Mouse (Mus musculus): ENCODE data around the gene Actl11. TPM values are rescaled to one million over a fixed set of nuclear protein-coding genes. Genes with fewer than 3 reads are reported as not detected.

Actl11 gene
- not detected for total RNA-seq (2021)

- DNase-seq: no peak
These were observed at the start of gene Actl11 for GRCm38 (mm10) chr9:107928169-107928568. Gene Actl11 (plus strand): TSS chr9:107928469.

GRCm38 (mm10) chr9:107880411-107880810 is 47.9 kb upstream of the Actl11 start:
- DNase-seq: no peak

- DNase-seq: peak; percentile 83
These were observed 40.4 kb upstream of the Actl11 start, which contains the start of gene Mon1a for GRCm38 (mm10) chr9:107887804-107888266. Gene Mon1a (plus strand): TSS chr9:107888151.

- no peak for DNase-seq
These were observed 39.9 kb upstream of the Actl11 start for GRCm38 (mm10) chr9:107888267-107888850.

GRCm38 (mm10) chr9:107890260-107890659 is 38.0 kb upstream of the Actl11 start:
- no peak for DNase-seq

- no peak for DNase-seq
These were observed 37.2 kb upstream of the Actl11 start for GRCm38 (mm10) chr9:107891023-107891422.

GRCm38 (mm10) chr9:107898563-107898962 is 29.7 kb upstream of the Actl11 start:
- no peak for DNase-seq

- no peak for DNase-seq
These were observed 28.4 kb upstream of the Actl11 start for GRCm38 (mm10) chr9:107899855-107900254.

GRCm38 (mm10) chr9:107900840-107901626 is 27.2 kb upstream of the Actl11 start:
- peak; percentile 71 for DNase-seq

- no peak for DNase-seq
These were observed 26.7 kb upstream of the Actl11 start for GRCm38 (mm10) chr9:107901627-107901914.

GRCm38 (mm10) chr9:107904726-107905125 is 23.5 kb upstream of the Actl11 start:
- peak; percentile 94 for DNase-seq

GRCm38 (mm10) chr9:107906252-107906966 is 21.9 kb upstream of the Actl11 start, which contains the start of gene Mst1r:
Gene Mst1r (plus strand): TSS chr9:107906873.
- peak; percentile 84 for DNase-seq

- DNase-seq: no peak
These were observed 21.1 kb upstream of the Actl11 start for GRCm38 (mm10) chr9:107906967-107907800.

- no peak for DNase-seq
These were observed 20.5 kb upstream of the Actl11 start for GRCm38 (mm10) chr9:107907801-107908120.

GRCm38 (mm10) chr9:107908410-107909158 is 19.7 kb upstream of the Actl11 start:
- DNase-seq: peak; percentile 35

GRCm38 (mm10) chr9:107910025-107910769 is 18.1 kb upstream of the Actl11 start:
- DNase-seq: no peak

GRCm38 (mm10) chr9:107914764-107915420 is 13.4 kb upstream of the Actl11 start:
- DNase-seq: no peak

GRCm38 (mm10) chr9:107917895-107918608 is 10.2 kb upstream of the Actl11 start:
- DNase-seq: no peak

- DNase-seq: no peak
These were observed 9.4 kb upstream of the Actl11 start for GRCm38 (mm10) chr9:107918884-107919283.

- no peak for DNase-seq
These were observed 8.8 kb upstream of the Actl11 start for GRCm38 (mm10) chr9:107919441-107919840.

Measured in heart, postnatal 4 days (tissue).